Mouse (Mus musculus) E14TG2a.4 (cell line): ENCODE results near the gene Prodh2.
A peak's percentile ranks its signal among the peaks of the same experiment; 100 is the strongest.

Source experiments
- H3K27me3 ChIP-seq: 2 replicates; pipeline ENCODE4 v1.6.1; 2014; ENCODE audit warnings: low read length, control low read depth; ENCODE audit not compliant: insufficient read depth
- H3K36me3 ChIP-seq: 2 replicates; pipeline ENCODE4 v1.6.1; 2014; ENCODE audit warnings: low read length, control low read depth; ENCODE audit not compliant: insufficient read depth
- H3K4me1 ChIP-seq: replicated peaks from 2 replicates; pipeline ENCODE4 v1.6.1; 2014; ENCODE audit warnings: low read depth, low read length, control low read depth
- H3K4me3 ChIP-seq: replicated peaks from 2 replicates; pipeline ENCODE4 v1.5.1; 2014; ENCODE audit warnings: mild to moderate bottlenecking, low read length
- H3K9me3 ChIP-seq: 2 replicates; pipeline ENCODE4 v1.6.1; 2014; ENCODE audit warnings: low read length, control low read depth
- CTCF ChIP-seq: conservative IDR thresholded peaks from 2 replicates; pipeline ENCODE4 v1.5.1; 2014; ENCODE audit warnings: low read length
- NANOG ChIP-seq: IDR thresholded peaks from 2 replicates; pipeline ENCODE4 v1.6.1; 2014; ENCODE audit warnings: borderline replicate concordance, low read length, mixed read lengths
- POU5F1 ChIP-seq: IDR thresholded peaks from 2 replicates; pipeline ENCODE4 v1.6.1; 2014; ENCODE audit warnings: low read length, borderline replicate concordance

The Prodh2 gene

DNA sequence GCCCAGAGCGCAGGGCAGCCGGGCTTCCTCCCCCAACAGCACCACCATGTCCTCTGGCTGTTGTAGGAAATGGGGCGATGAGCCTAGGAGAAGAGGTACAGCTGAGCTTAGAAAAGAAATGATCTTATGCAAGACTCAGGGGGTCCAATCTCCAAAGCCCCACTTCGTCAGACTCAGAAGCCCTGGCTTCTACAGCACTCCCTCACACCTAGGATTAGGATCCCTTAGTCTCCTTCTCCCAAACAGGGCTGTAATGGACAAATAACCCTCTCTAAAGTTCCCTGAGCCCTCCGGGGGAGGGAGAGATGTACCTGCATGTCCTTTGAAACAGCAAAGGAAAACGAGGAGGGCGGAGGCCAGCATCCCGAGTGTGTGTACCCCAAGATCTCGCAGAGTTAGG is 36.9 kb upstream of the Prodh2 start:
- peak overlapping the region; percentile 84 for H3K4me3 ChIP-seq
- no peaks in the 10 kb centered on the region for H3K27me3 ChIP-seq
- H3K4me1 ChIP-seq: peaks cover 92% of the 10 kb centered on the region
- no peaks in the 10 kb centered on the region for H3K9me3 ChIP-seq
- TF ChIP-seq NANOG (no peak), CTCF (no peak; the same call in 1 of the 2 replicates), POU5F1 (no peak)
- peaks cover 50% of the 10 kb centered on the region for H3K36me3 ChIP-seq

DNA sequence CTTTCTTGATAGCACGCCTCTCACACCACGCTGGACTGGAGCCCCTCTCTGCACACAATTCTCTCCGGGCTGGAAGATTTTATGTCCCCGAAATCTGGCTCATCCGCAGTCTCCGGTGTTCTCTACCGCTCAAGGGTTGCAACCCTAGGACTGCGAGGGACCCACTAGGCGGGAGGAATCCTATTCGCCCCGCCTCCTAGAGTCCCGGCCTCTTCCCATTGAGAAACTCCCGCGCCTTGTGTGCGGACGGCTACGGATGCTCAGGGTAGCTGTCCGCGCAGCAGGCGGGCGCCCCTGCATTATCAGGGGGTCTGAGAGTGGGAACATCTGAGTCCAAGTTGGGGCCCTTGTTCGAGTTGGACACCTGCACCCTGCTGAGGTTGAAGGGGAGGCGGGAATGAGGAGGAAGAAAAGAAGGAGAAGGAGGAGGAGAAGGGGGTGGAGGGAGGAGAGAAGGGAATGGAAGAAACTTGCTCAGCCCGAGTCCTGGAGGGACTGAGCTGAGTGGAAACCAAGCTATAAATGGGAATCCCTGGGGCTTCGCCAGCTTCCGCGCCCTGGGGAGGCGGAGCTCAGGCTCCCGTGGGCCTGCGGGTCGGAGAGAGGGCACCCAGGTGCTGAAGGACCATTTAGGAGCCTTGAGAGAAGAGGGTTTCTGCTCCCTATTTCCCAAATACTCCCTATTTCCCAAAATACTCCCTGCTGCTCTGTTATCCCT is 36.4 kb upstream of the Prodh2 start:
- peak overlapping the region; percentile 84 for H3K4me3 ChIP-seq

DNA sequence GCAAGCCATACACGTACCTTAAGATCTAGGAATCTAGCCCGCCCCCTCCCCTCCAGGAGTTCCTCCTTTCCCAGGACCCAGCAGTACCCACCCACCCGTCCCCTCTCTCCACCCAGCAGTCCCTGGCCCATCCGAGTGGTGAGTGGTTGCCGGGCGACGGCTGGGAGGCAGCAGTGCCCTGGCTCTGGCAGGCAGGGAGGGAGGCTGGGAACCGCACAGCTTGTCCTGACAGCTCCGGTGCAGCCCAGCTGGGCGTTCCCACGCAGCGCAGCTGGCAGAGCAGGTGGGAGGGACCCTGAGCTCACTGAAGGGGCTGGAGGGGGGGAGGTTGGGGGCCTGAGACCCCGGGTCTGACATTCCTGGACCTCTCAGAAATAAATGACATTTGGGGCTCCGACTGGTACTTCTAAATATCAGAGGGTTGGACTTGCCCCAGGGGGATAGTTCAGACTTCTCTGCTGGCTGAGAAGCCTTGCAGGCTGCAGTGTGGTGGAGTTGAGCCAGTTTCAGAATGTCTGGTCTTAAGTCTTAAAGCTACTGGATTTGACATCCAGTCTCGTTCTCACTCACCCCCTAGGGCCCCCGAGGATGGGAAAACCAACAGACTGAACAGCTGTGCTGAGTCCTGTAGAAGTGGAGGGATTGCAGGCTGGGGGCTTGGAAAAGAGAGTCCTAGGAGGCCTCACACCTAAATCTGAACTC is 35.6 kb upstream of the Prodh2 start, which contains the start of the genes Kirrel2 and Nphs1:
Gene Kirrel2 (minus strand): TSS at position 62 of the 702 bp plus-strand sequence.
Gene Nphs1 (plus strand): TSS at position 687 of the 702 bp plus-strand sequence.
- no peaks in the 10 kb centered on the region for H3K9me3 ChIP-seq
- H3K4me3 ChIP-seq: peak within 1 kb of the TSS; percentile 84
- no peaks in the 10 kb centered on the region for H3K27me3 ChIP-seq
- peaks cover 50% of the 10 kb centered on the region for H3K36me3 ChIP-seq
- TF ChIP-seq CTCF (no peak), POU5F1 (no peak), NANOG (no peak)
- peaks cover 100% of the 10 kb centered on the region for H3K4me1 ChIP-seq

More for the DNA sequence above, 36.4 kb upstream of the Prodh2 start:
- Histone ChIP-seq H3K27me3 (no peaks in the 10 kb centered on the region), H3K9me3 (no peaks in the 10 kb centered on the region), H3K36me3 (peaks cover 50% of the 10 kb centered on the region), H3K4me1 (peaks cover 97% of the 10 kb centered on the region)
- TF ChIP-seq CTCF: no peak
- TF ChIP-seq POU5F1: no peak
- TF ChIP-seq NANOG: no peak

DNA sequence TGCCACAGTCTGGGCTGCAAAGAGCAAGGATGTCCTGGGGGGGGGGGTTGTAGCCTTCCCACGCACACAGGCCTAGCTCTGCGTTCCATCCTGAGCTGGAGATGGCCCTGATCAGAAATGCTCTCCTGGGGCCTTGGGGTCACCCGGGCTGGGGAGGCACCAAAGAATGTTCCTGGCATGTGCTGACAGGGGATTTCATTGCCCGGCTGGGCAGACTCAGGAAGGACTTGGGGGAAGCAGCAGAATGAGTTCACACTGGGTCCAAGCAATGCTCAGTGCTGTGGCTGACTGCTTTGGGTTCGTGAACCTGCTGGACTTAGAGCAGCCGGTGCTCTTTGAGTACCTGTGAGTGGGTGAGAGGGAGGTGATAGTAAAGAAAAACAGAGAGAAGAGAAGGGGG is 33.9 kb upstream of the Prodh2 start:
- Histone ChIP-seq H3K36me3 (peaks cover 42% of the 10 kb centered on the region), H3K9me3 (no peaks in the 10 kb centered on the region), H3K4me1 (peaks cover 100% of the 10 kb centered on the region), H3K4me3 (peak overlapping the region; percentile 37), H3K27me3 (no peaks in the 10 kb centered on the region)
- TF ChIP-seq POU5F1 (no peak), NANOG (no peak), CTCF (no peak)

DNA sequence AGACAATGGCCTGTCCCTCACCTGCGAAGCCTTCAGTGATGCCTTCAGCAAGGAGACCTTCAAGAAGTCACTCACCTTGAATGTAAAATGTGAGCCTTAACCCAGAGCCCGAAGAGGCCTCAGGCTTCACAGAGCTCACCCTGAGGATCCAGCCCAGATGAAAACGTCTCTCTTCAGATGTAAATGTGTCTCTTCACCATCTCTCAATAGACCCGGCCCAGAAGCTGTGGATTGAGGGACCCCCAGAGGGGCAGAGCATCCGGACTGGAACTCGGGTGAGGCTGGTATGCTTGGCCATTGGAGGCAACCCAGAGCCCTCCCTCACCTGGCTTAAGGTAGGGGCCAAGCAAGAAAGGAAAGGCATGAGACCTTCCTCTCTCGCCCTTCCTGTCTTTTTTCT is 29.9 kb upstream of the Prodh2 start:
- Histone ChIP-seq H3K27me3 (no peaks in the 10 kb centered on the region), H3K36me3 (peaks cover 61% of the 10 kb centered on the region), H3K4me3 (peak overlapping the region; percentile 88), H3K4me1 (peaks cover 83% of the 10 kb centered on the region), H3K9me3 (no peaks in the 10 kb centered on the region)
- TF ChIP-seq CTCF (no peak), NANOG (peak; percentile 54; the same call in 1 of the 2 replicates), POU5F1 (peak; percentile 33; the same call in 1 of the 2 replicates)

DNA sequence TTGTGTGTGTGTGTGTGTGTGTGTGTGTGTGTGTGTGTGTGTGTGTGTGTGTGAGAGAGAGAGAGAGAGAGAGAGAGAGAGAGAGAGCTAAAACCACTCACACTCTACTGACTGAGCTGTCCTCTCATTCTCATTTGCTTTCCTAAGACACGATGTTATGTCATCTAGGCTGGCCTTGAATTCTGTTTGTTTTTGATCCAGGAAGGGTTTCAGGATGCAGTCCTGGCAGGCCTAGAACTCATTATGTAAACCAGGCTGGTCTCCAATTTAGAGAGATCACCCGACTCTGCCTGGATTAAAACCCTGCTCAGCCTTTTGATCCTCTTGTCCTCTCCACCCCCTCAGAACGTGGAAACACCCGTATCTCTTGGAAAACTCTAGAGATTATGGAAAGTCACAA is 29.4 kb upstream of the Prodh2 start:
- no peaks in the 10 kb centered on the region for H3K9me3 ChIP-seq
- peaks cover 81% of the 10 kb centered on the region for H3K4me1 ChIP-seq
- H3K36me3 ChIP-seq: peaks cover 65% of the 10 kb centered on the region
- TF ChIP-seq CTCF: no peak
- TF ChIP-seq POU5F1: no peak
- no peak for TF ChIP-seq NANOG
- no peaks in the 10 kb centered on the region for H3K27me3 ChIP-seq
- peak overlapping the region; percentile 88 for H3K4me3 ChIP-seq

GRCm38 (mm10) chr7:30464816-30465300 is 28.6 kb upstream of the Prodh2 start:
- Histone ChIP-seq H3K36me3 (peaks cover 74% of the 10 kb centered on the region), H3K4me1 (peaks cover 81% of the 10 kb centered on the region), H3K9me3 (no peaks in the 10 kb centered on the region), H3K27me3 (no peaks in the 10 kb centered on the region), H3K4me3 (peak overlapping the region; percentile 88)
- no peak for TF ChIP-seq CTCF
- TF ChIP-seq POU5F1: no peak
- no peak for TF ChIP-seq NANOG

DNA sequence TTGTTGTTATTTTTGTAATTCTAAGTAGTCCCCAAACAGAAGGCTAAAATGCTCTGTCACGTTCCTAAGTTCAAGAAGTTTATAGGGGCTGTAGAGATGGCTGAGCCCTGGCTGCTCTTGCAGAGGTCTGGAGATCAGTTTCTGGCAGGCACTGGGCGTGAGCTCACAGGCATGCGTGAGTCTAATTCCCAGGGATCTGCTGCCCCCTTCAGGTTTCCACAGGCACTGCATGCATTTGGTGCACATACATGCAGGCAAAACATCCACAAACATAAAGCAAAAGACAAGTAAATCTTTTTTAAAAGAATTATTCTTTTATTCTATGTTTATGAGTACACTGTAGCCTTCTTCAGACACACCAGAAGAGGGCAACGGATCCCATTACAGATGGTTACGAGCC is 21.0 kb upstream of the Prodh2 start:
- Histone ChIP-seq H3K4me3 (no peak overlapping the region), H3K4me1 (peaks cover 55% of the 10 kb centered on the region), H3K9me3 (peaks cover 27% of the 10 kb centered on the region), H3K27me3 (no peaks in the 10 kb centered on the region), H3K36me3 (peaks cover 95% of the 10 kb centered on the region)
- TF ChIP-seq NANOG (no peak), POU5F1 (no peak), CTCF (peak; percentile 93)
